Mouse (Mus musculus) C2C12 (cell line): ENCODE results near the gene Olfr538. TPM values are rescaled to one million over a fixed set of nuclear protein-coding genes. Genes with fewer than 3 reads are reported as not detected.
"Not testable (repeated sequence)": the region's sequence is repeated elsewhere in the genome, so short reads cannot be mapped to it uniquely, and the experiment has no call there.

Experiments
- H3K27me3 ChIP-seq: one replicate; pipeline ENCODE4 v1.6.1; 2011; ENCODE audit not compliant: control insufficient read depth, insufficient read depth, insufficient read length
- H3K36me3 ChIP-seq: one replicate; pipeline ENCODE4 v1.6.1; 2011; ENCODE audit not compliant: control insufficient read depth, insufficient read depth
- H3K4me3 ChIP-seq: one replicate; pipeline ENCODE4 v1.5.1; 2011; ENCODE audit warnings: mild to moderate bottlenecking, control low read depth; ENCODE audit not compliant: poor library complexity, insufficient read depth, severe bottlenecking
- H3K79me2 ChIP-seq: one replicate; pipeline ENCODE4 v1.6.1; 2011; ENCODE audit not compliant: control insufficient read depth, insufficient read depth
- H3K79me3 ChIP-seq: one replicate; pipeline ENCODE4 v1.6.1; 2011; ENCODE audit warnings: low read depth, control low read depth
- H3ac ChIP-seq: one replicate; pipeline ENCODE3; 2011; ENCODE audit warnings: low read depth; ENCODE audit not compliant: control insufficient read depth, insufficient read length
- CEBPB ChIP-seq: IDR thresholded peaks from one replicate; pipeline ENCODE4 v1.6.1; 2011; ENCODE audit warnings: low read depth, mild to moderate bottlenecking, control low read depth, moderate library complexity
- CTCF ChIP-seq: IDR thresholded peaks from one replicate; pipeline ENCODE4 v1.5.1; 2011; ENCODE audit not compliant: control insufficient read depth, insufficient read depth, insufficient read length
- MAX ChIP-seq: IDR thresholded peaks from one replicate; pipeline ENCODE4 v1.6.1; 2011; ENCODE audit warnings: mild to moderate bottlenecking, control low read depth
- MYOD1 ChIP-seq: IDR thresholded peaks from one replicate; pipeline ENCODE4 v1.6.1; 2011; ENCODE audit warnings: low read depth; ENCODE audit not compliant: control insufficient read depth, insufficient read length
- long read RNA-seq, 2 experiments: library from polyadenylated mRNA; unstranded; transcript quantifications; one replicate each; pipeline ENCODE4 v2.0.0; 2019 to 2020
- polyA plus RNA-seq: library from polyadenylated mRNA; unstranded; fragments of >200 nt; fragmentation: generic; extraction: Trizol; gene quantifications from one replicate; pipeline ENCODE4 v1.2.1, GENCODE M21; 2012; ENCODE audit warnings: missing spikeins

Gene Olfr538
- not detected for polyA plus RNA-seq
- long read RNA-seq, experiment 1 = 0 reads
- long read RNA-seq, experiment 2 = 0 reads

DNA sequence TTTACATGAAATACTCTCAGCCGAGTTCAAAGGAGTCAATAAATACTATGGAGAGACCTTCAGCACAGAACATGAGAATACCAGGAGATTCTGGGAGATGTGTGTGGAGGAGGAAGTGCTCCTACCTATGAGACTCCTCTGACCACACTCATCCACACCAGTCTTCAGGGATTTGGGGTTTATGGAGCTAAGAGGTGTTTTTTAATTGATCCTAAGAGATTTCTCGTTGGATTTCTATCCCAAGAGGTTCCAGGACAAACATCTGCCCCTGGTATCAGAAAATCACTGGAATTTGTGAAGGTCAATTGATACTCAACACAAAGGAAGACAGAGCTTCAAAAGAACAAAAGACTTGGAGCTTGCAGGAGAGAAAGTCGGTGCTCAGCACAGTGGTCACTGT lies at the start of gene Olfr538:
Olfr538 (plus strand) TSS at position 301 of the 400 bp plus-strand sequence.
- no peaks in the 10 kb centered on the region for H3K79me3 ChIP-seq
- H3K4me3 ChIP-seq = no peak within 1 kb of the TSS
- no peaks in the 10 kb centered on the region for H3K36me3 ChIP-seq
- no peak within 1 kb of the TSS for H3ac ChIP-seq
- H3K27me3 ChIP-seq = no peaks in the 10 kb centered on the region
- H3K79me2 ChIP-seq = no peaks in the 10 kb centered on the region
- no peak for TF ChIP-seq MYOD1

DNA sequence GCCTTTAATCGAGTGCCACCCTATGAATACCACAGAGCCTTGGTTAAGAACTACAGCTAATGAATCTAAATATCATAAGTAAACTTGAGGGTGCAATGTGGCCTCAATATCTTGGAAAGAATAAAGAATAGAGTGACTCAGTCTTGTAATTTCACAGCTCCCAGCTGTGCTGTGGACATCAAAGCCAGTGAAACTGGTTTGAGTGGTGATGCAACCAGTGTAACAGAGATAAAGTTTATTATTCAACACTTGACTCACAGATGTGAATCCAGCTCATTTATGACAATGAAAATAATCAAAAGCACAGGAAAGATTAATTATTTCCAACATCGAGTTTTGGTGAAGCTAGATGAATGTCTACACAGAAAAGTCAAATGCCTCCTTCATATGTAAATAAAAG lies 27.9 kb upstream of the Olfr538 start:
- H3K4me3 ChIP-seq = no peak overlapping the region
- H3ac ChIP-seq = no peak overlapping the region
- H3K79me3 ChIP-seq = no peaks in the 10 kb centered on the region
- H3K27me3 ChIP-seq = no peaks in the 10 kb centered on the region
- TF ChIP-seq CEBPB = peak; percentile 38
- TF ChIP-seq MAX = no peak
- TF ChIP-seq MYOD1 = peak; percentile 53
- no peak for TF ChIP-seq CTCF
- no peaks in the 10 kb centered on the region for H3K79me2 ChIP-seq
- no peaks in the 10 kb centered on the region for H3K36me3 ChIP-seq

DNA sequence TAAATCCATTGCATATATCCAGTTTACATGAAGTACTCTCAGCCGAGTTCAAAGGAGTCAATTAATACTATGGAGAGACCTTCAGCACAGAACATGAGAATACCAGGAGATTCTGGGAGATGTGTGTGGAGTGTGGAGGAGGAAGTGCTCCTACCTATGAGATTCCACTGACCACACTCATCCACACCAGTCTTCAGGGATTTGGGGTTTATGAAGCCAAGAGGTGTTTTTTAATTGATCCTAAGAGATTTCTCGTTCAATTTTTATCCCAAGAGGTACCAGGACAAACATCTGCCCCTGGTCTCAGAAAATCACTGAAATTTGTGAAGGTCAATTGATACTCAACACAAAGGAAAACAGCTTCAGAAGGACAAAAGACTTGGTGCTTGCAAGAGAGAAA lies 33.3 kb downstream of the Olfr538 start, which contains the start of gene Olfr46:
Olfr46 (plus strand) TSS at position 301 of the 400 bp plus-strand sequence.
- not testable (repeated sequence) for H3K79me2 ChIP-seq, H3K27me3 ChIP-seq, H3ac ChIP-seq, H3K79me3 ChIP-seq, H3K4me3 ChIP-seq, H3K36me3 ChIP-seq

Other genes with a start within 250 kb of the Olfr538 start
- gene Olfr525, start 247.0 kb upstream of the Olfr538 start, polyA plus RNA-seq = not detected
- gene Olfr527, start 233.9 kb upstream of the Olfr538 start, polyA plus RNA-seq = not detected
- not detected for gene Olfr60, start 206.2 kb upstream of the Olfr538 start, polyA plus RNA-seq
- not detected for gene Olfr530, start 191.6 kb upstream of the Olfr538 start, polyA plus RNA-seq
- gene Olfr531, start 165.0 kb upstream of the Olfr538 start, polyA plus RNA-seq = not detected
- not detected for gene Olfr532, start 146.2 kb upstream of the Olfr538 start, polyA plus RNA-seq
- not detected for gene Olfr533, start 104.5 kb upstream of the Olfr538 start, polyA plus RNA-seq
- not detected for gene Olfr535, start 83.7 kb upstream of the Olfr538 start, polyA plus RNA-seq
- gene Olfr536, start 60.5 kb upstream of the Olfr538 start, polyA plus RNA-seq = not detected
- not detected for gene Olfr46, start 33.4 kb downstream of the Olfr538 start, polyA plus RNA-seq
- not detected for gene Olfr61, start 61.1 kb downstream of the Olfr538 start, polyA plus RNA-seq
- not detected for gene Olfr53, start 78.6 kb downstream of the Olfr538 start, polyA plus RNA-seq
- gene Olfr539, start 92.0 kb downstream of the Olfr538 start, polyA plus RNA-seq = not detected
- gene Olfr45, start 114.1 kb downstream of the Olfr538 start, polyA plus RNA-seq = not detected
- not detected for gene Olfr541, start 129.4 kb downstream of the Olfr538 start, polyA plus RNA-seq
- not detected for gene Cyp2e1, start 195.9 kb downstream of the Olfr538 start, polyA plus RNA-seq
- not detected for gene Syce1, start 220.0 kb downstream of the Olfr538 start, polyA plus RNA-seq